Mouse (Mus musculus): ENCODE data around the gene Slu7. TPM values are rescaled to one million over a fixed set of nuclear protein-coding genes. Genes with fewer than 3 reads are reported as not detected.
A peak's percentile ranks its signal among the peaks of the same experiment; 100 is the strongest.

Slu7 gene
- total and polyA plus RNA-seq, 2 experiments from 2014 or later = 31.5 to 55.5 TPM

DNA sequence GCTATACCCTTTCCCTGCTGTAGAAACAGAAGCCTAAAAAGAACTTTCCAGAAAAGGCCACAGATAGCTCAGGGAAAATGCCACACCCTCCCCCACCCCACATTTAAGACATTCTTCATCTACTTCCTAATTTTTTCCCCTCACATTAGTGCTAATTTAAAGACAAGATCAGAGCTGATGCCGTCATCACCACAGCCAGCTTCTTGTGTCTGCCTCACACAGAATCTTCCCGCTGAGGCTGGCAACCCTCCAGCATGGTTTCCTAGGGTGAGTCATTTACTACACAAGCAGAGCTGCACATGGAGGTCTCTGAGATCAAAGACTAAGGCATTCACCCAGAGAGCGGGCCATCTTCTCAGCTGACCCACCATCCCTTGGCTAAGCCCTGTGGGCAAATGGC, 62.0 kb downstream of the Slu7 start:
- Histone ChIP-seq H3K36me3 (ENCODE audit: insufficient read depth, low read length) (no peaks in the 10 kb centered on the region), H3K27ac (no peak overlapping the region), H3K27me3 (ENCODE audit: insufficient read depth, low read length) (no peaks in the 10 kb centered on the region), H3K4me3 (ENCODE audit: low read length) (no peak overlapping the region), H3K4me2 (ENCODE audit: low read depth, low read length) (no peak overlapping the region), H3K4me1 (ENCODE audit: insufficient read depth, low read length) (no peaks in the 10 kb centered on the region), H3K9me3 (ENCODE audit: low read length) (0 out of 2 replicates have a peak, but pooled peaks cover 3% of the 10 kb centered on the region), H3K9ac (replicated peaks; ENCODE audit: low read length) (no peak overlapping the region)
- TF ChIP-seq CTCF (IDR thresholded peaks at IDR 0.05; ENCODE audit: low read depth) = no peak
- ATAC-seq (no peak), DNase-seq (ENCODE audit: low spot score) (peak; percentile 36)
- WGBS = 29% methylated on average over 3 of the region's 3 CpGs

Other genes with a start within 250 kb of the Slu7 start
- 21.6 and 23.6 TPM in 2 replicates for gene Pttg1, start 7.5 kb upstream of the Slu7 start, total RNA-seq (2014; rRNA removed)
- gene Pttg1, start 7.5 kb upstream of the Slu7 start, polyA plus RNA-seq (2015; fragmentation: Nextera tagmentation; extraction: Ambion mirVana) = 80.5 and 86.8 TPM in 2 replicates
- 13.9 and 15.7 TPM in 2 replicates for gene C1qtnf2, start 40.5 kb downstream of the Slu7 start, total RNA-seq (2014; rRNA removed)
- gene C1qtnf2, start 40.5 kb downstream of the Slu7 start, polyA plus RNA-seq (2015; fragmentation: Nextera tagmentation; extraction: Ambion mirVana) = 21.5 and 21.6 TPM in 2 replicates
- gene Ccnjl, start 95.0 kb downstream of the Slu7 start, total RNA-seq (2014; rRNA removed) = 2.4 and 3.5 TPM in 2 replicates
- gene Ccnjl, start 95.0 kb downstream of the Slu7 start, polyA plus RNA-seq (2015; fragmentation: Nextera tagmentation; extraction: Ambion mirVana) = 4.6 and 5.5 TPM in 2 replicates
- gene 4933415A04Rik, start 153.3 kb downstream of the Slu7 start, total RNA-seq (2014; rRNA removed) = 0.14 and 0.99 TPM in 2 replicates
- gene 4933415A04Rik, start 153.3 kb downstream of the Slu7 start, polyA plus RNA-seq (2015; fragmentation: Nextera tagmentation; extraction: Ambion mirVana) = 2.6 and 2.9 TPM in 2 replicates
- gene Fabp6, start 167.8 kb downstream of the Slu7 start, total RNA-seq (2014; rRNA removed) = not detected in 2 replicates
- not detected in 2 replicates for gene Fabp6, start 167.8 kb downstream of the Slu7 start, polyA plus RNA-seq (2015; fragmentation: Nextera tagmentation; extraction: Ambion mirVana)
- 24.0 and 25.4 TPM in 2 replicates for gene Pwwp2a, start 248.3 kb downstream of the Slu7 start, total RNA-seq (2014; rRNA removed)
- 19.4 and 21.1 TPM in 2 replicates for gene Pwwp2a, start 248.3 kb downstream of the Slu7 start, polyA plus RNA-seq (2015; fragmentation: Nextera tagmentation; extraction: Ambion mirVana)

Measured in hindbrain, postnatal 0 days (tissue).